Mouse (Mus musculus): Measurements from ENCODE around the gene Eps8. TPM values are rescaled to one million over a fixed set of nuclear protein-coding genes. Genes with fewer than 3 reads are reported as not detected.
"Not testable (repeated sequence)": the region's sequence is repeated elsewhere in the genome, so short reads cannot be mapped to it uniquely, and the experiment has no call there.

Eps8 gene
- polyA plus RNA-seq, 1 experiment from 2014 or later = 27.5 TPM

DNA sequence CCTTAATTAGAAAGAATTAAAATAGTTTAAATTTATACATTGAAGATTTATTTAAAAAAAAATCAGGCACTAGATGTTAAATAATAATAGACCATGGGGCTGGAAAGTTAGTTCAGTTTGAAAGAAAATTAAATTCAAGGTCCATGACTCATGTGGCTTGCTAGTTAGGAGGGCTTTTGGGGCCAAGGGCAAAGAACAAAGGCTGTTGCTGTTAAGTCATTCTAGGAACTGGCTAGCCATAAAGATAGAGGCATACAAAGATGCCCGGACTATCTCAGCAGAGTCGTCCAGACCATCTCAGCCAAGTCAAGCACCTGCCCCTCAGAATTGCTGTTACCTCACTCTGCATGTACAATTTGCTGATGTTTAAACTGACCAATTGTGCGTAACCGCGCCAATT lies 179.0 kb downstream of the Eps8 start:
- H3K9me3 ChIP-seq; H3K4me3 ChIP-seq; H3K36me3 ChIP-seq; ATAC-seq (ENCODE audit: low FRiP score, low read depth); H3K27me3 ChIP-seq; H3K4me2 ChIP-seq; H3K27ac ChIP-seq (replicated peaks); H3K9ac ChIP-seq: not testable (repeated sequence)
- peaks cover 12% of the 10 kb centered on the region; the same call in 1 of the 2 replicates for H3K4me1 ChIP-seq (replicated peaks)
- 94% methylated on average over 5 of the region's 5 CpGs for WGBS

DNA sequence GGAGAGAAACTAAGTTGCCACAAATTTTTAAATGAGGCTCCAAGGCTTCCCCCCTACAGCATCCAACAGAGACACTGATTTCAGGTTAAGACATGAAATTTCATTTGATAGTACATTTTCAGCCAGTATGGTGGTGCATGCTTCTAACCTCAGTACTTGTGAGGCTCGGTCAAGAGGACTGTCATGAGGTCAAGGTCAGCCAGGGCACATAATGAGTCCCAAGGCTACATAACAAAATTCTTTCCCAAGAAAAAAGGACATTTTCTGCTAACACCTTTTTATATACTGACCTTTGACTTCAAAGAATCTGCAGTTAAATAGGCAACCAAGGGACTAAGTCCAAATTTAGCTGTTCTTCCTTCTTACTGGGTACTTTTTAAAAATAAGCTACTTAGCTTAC lies 181.2 kb downstream of the Eps8 start:
- WGBS = 76% methylated on average over 1 of the region's 1 CpGs

DNA sequence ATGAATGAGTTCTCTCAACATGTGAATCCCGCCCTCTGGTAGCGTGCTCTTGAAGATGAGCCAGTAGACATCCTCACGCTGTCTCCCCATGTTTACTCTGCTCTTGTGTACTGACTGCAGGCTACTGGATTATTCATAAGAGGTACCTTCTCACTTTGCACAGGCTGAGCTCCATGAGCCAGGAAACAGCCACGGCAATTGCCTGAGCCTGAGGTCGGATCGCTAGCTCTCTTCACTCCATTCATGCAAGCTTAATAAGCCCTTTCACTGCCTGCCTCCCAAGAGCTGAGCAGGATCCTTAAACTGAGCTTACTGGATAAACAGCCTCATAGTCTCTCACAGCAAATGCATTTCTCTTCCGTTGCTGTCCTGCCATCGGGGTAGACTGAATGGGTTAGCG lies 182.5 kb downstream of the Eps8 start:
- peak overlapping the region; percentile 62 for H3K27ac ChIP-seq (replicated peaks)
- 42% methylated on average over 9 of the region's 9 CpGs for WGBS
- peaks cover 3% of the 10 kb centered on the region for H3K36me3 ChIP-seq
- no peak overlapping the region for H3K4me2 ChIP-seq
- no peak overlapping the region for H3K9ac ChIP-seq
- no peaks in the 10 kb centered on the region for H3K9me3 ChIP-seq
- H3K4me3 ChIP-seq = no peak overlapping the region
- peaks cover 12% of the 10 kb centered on the region; the same call in 1 of the 2 replicates for H3K4me1 ChIP-seq (replicated peaks)
- ATAC-seq (ENCODE audit: low FRiP score, low read depth) = peak; percentile 60; the same call in 1 of the 2 replicates
- no peaks in the 10 kb centered on the region for H3K27me3 ChIP-seq

More for the DNA sequence above, 181.2 kb downstream of the Eps8 start:
- Histone ChIP-seq H3K27me3 (no peaks in the 10 kb centered on the region), H3K9ac (no peak overlapping the region), H3K4me3 (no peak overlapping the region), H3K27ac (replicated peaks) (no peak overlapping the region), H3K4me2 (no peak overlapping the region), H3K9me3 (no peaks in the 10 kb centered on the region), H3K4me1 (replicated peaks) (peaks cover 12% of the 10 kb centered on the region; the same call in 1 of the 2 replicates), H3K36me3 (peaks cover 3% of the 10 kb centered on the region)
- no peak for ATAC-seq (ENCODE audit: low FRiP score, low read depth)

DNA sequence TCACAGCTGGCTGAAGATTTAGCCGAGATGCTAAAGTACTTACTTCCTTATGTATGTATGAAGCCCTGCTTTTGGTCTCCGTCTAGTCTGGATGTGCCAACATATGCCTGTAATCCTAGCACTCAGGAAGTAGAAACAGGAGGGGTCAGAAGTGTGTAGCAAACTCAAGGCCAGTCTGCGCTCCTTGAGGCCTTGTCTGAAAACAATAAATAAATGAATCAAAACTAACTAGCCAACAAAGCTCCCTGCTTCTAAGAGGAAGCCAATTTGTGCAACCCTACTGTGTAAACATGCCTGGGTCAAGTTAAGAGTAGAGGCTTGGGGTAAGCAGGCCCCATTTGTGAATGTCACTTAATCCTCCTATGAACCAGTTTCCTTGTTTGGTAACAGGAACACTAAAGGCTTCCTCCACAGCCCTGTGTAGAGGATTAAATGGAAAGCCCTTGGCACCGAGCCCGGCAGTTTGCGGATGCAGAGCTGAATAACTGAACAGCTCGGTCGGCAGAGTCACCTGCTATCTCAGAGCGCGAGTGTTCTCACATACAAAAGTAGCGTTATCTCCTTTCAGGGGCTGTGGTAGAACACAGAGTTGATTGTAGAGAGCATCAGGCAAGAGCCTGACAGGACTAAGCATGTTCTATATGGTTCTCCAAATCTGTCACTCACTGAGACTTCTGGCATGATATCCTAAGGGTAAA lies 183.6 kb downstream of the Eps8 start:
- Histone ChIP-seq H3K36me3 (no peaks in the 10 kb centered on the region; the same call in 1 of the 2 replicates), H3K4me1 (replicated peaks) (peaks cover 12% of the 10 kb centered on the region; the same call in 1 of the 2 replicates), H3K4me3 (no peak overlapping the region), H3K4me2 (no peak overlapping the region), H3K27me3 (no peaks in the 10 kb centered on the region), H3K9me3 (no peaks in the 10 kb centered on the region), H3K27ac (replicated peaks) (peak overlapping the region; percentile 62), H3K9ac (no peak overlapping the region)
- ATAC-seq (ENCODE audit: low FRiP score, low read depth) = peak; percentile 73
- WGBS = 43% methylated on average over 11 of the region's 11 CpGs

DNA sequence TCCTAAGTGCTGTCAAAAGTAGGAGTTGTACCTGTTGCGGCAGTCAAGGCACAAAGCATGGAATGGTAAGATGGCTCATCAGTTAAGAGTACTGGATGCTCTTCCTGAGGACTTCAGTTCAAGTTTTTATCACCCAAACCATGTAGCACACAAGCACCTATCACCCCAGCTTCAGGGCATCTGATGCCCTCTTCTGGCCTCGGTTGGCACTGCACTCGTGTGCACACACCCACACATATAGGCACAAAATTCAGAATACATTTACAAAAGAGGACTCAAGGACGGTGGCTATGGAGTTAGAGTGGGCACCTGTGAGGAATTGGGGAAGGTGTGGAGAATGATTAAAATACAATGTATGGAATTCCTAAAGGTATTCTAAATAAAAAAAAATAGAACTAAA lies 185.1 kb downstream of the Eps8 start:
- Histone ChIP-seq H3K4me1 (replicated peaks) (peaks cover 19% of the 10 kb centered on the region; the same call in 1 of the 2 replicates), H3K9me3 (no peaks in the 10 kb centered on the region), H3K36me3 (no peaks in the 10 kb centered on the region), H3K27me3 (no peaks in the 10 kb centered on the region), H3K4me3 (no peak overlapping the region), H3K4me2 (no peak overlapping the region), H3K9ac (no peak overlapping the region), H3K27ac (replicated peaks) (no peak overlapping the region)
- 96% methylated on average over 4 of the region's 4 CpGs for WGBS
- no peak for ATAC-seq (ENCODE audit: low FRiP score, low read depth)

DNA sequence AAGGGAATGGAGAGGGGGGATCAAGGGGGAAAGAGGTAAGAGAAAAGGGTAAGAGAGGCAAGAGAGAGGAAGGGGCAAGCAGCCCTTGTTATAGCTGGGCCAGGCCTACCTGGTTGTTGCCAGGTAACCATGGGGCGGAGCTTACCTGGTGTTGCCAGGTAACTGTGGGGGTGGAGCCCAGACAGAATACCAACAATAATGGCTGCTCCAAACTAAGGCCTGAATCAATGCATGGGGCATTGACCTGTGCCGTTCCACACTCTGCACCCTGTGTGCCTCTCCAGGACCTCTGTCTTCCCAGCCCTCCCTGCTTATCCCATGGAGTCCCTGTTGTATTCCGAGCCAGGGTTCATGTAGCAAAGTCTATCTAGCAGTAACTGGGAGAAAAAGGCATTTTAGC lies 187.0 kb downstream of the Eps8 start:
- no peaks in the 10 kb centered on the region; the same call in 1 of the 2 replicates for H3K36me3 ChIP-seq
- no peak overlapping the region for H3K4me3 ChIP-seq
- H3K9me3 ChIP-seq = no peaks in the 10 kb centered on the region
- WGBS = 87% methylated on average over 3 of the region's 3 CpGs
- H3K9ac ChIP-seq = no peak overlapping the region
- no peak for ATAC-seq (ENCODE audit: low FRiP score, low read depth)
- no peak overlapping the region for H3K27ac ChIP-seq (replicated peaks)
- H3K4me2 ChIP-seq = no peak overlapping the region
- peaks cover 22% of the 10 kb centered on the region; the same call in 1 of the 2 replicates for H3K4me1 ChIP-seq (replicated peaks)
- no peaks in the 10 kb centered on the region for H3K27me3 ChIP-seq

DNA sequence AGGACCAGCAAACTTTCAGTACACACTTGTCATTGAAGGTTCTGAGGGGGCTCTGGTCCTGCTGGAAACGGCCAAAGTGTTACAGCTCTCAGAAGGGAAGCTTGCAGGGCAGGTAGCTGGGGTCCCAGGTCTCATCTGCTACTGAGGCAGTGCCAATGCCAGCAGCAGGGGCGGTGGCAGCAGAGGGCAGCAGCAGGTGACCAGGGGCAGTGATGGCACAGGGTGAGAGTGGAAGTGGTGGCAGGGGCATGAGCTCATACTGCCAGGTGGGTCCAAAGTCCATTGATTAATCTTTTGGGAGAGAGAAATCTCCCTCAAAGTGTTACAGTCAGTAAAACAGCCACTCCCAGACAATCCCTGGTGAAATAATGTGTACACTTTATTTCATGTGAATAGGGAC lies 188.4 kb downstream of the Eps8 start:
- ATAC-seq (ENCODE audit: low FRiP score, low read depth) = no peak
- 79% methylated on average over 2 of the region's 2 CpGs for WGBS
- Histone ChIP-seq H3K4me3 (no peak overlapping the region), H3K9me3 (no peaks in the 10 kb centered on the region), H3K27ac (replicated peaks) (no peak overlapping the region), H3K36me3 (peaks cover 3% of the 10 kb centered on the region), H3K4me2 (no peak overlapping the region), H3K4me1 (replicated peaks) (peaks cover 14% of the 10 kb centered on the region; the same call in 1 of the 2 replicates), H3K27me3 (no peaks in the 10 kb centered on the region), H3K9ac (no peak overlapping the region)

DNA sequence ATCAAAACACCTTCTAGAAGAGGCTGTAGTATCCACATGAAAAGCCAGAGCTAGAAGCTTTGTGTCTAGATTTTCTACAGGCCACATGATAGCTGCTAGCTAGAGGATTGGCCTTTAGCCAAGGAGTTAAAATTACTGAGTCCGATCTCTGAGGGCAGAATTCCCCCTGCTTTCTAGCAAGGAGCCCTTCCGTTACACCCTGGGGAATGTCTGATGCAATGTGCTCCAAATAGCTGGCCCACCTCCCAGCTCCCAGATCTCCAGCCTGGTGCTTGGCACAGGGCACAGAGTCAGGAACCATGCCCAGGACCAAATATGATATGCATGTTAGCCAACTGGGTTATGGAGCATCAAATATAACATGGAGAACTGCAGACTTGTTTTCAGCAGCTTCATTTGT lies 189.4 kb downstream of the Eps8 start:
- Histone ChIP-seq H3K9me3 (no peaks in the 10 kb centered on the region), H3K27ac (replicated peaks) (no peak overlapping the region; the same call in 1 of the 2 replicates), H3K4me2 (no peak overlapping the region), H3K4me1 (replicated peaks) (peaks cover 10% of the 10 kb centered on the region; the same call in 1 of the 2 replicates), H3K9ac (no peak overlapping the region), H3K4me3 (no peak overlapping the region), H3K27me3 (no peaks in the 10 kb centered on the region), H3K36me3 (peaks cover 3% of the 10 kb centered on the region)
- peak; percentile 52 for ATAC-seq (ENCODE audit: low FRiP score, low read depth)
- WGBS = 25% methylated on average over 2 of the region's 2 CpGs

DNA sequence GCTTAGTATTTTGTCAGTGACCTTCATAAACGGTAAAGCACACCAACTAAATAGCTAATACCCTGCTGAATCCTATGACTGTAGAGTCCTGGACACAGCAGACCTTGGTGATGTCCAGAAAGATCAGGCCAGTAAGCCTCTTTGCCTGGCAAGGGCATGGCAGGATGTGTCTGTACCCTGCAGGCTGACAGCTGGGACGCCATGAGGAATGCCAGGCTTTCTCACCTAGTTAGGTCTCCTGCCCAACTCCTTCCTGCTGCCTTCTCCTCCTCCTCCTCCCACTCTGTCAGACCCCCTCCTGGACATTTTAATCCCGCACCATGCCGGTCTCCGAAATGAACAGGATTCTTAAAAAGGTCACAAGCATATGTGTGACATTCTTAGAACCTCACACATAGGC lies 190.9 kb downstream of the Eps8 start:
- 92% methylated on average over 5 of the region's 5 CpGs for WGBS
- Histone ChIP-seq H3K27me3 (no peaks in the 10 kb centered on the region), H3K9me3 (no peaks in the 10 kb centered on the region), H3K4me1 (replicated peaks) (peaks cover 10% of the 10 kb centered on the region; the same call in 1 of the 2 replicates), H3K27ac (replicated peaks) (no peak overlapping the region), H3K36me3 (peaks cover 3% of the 10 kb centered on the region), H3K9ac (no peak overlapping the region), H3K4me2 (no peak overlapping the region), H3K4me3 (no peak overlapping the region)
- no peak for ATAC-seq (ENCODE audit: low FRiP score, low read depth)

DNA sequence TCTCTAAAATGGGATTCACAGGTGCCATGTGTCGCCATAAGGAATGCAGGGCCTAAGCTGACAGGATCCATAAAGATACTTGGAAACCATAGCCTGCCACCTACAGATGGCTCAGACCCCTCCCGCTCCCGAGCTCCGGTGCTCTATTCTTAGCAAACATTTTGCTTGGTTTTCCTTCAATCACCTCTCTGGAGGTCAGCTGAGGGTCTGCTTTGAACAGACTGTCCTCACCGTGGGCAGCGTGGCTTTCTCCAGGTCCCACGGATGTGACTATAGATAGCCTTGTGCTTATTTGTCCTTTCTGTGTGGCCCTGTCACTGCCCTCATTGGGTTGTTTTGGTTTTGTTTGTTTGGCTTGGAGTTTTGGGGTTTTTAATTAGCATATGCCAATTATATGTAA lies 196.5 kb downstream of the Eps8 start:
- Histone ChIP-seq H3K9ac (no peak overlapping the region), H3K27me3 (no peaks in the 10 kb centered on the region), H3K27ac (replicated peaks) (no peak overlapping the region), H3K4me3 (no peak overlapping the region), H3K36me3 (peaks cover 3% of the 10 kb centered on the region), H3K9me3 (no peaks in the 10 kb centered on the region), H3K4me1 (replicated peaks) (0 out of 2 replicates have a peak, but pooled peaks cover 3% of the 10 kb centered on the region), H3K4me2 (no peak overlapping the region)
- WGBS = 85% methylated on average over 7 of the region's 7 CpGs
- ATAC-seq (ENCODE audit: low FRiP score, low read depth) = no peak

DNA sequence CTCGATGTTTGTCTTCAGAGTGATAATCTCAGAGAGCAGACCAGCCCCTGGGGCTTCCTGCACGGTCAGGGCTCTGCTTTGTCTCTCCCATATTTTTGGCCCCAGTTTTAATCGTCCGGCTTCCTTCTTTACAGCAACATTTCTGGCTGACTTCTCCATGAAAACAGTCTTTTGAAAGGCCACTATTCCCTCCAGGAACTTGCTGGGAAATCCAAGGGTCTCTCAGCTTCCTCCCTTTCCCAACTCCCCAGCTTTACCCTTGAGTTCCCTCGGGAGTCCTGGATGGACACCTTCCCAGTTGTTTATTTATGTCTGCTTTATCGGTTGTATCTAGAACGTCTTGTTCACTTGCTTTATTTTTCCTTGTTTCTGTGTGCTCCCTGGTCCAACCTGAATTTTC lies 197.5 kb downstream of the Eps8 start:
- Histone ChIP-seq H3K4me1 (replicated peaks) (0 out of 2 replicates have a peak, but pooled peaks cover 3% of the 10 kb centered on the region), H3K27me3 (no peaks in the 10 kb centered on the region), H3K4me3 (no peak overlapping the region), H3K27ac (replicated peaks) (no peak overlapping the region), H3K9ac (no peak overlapping the region), H3K36me3 (peaks cover under 1% of the 10 kb centered on the region; the same call in 1 of the 2 replicates), H3K9me3 (no peaks in the 10 kb centered on the region), H3K4me2 (no peak overlapping the region)
- WGBS = 64% methylated on average over 7 of the region's 7 CpGs
- no peak for ATAC-seq (ENCODE audit: low FRiP score, low read depth)

DNA sequence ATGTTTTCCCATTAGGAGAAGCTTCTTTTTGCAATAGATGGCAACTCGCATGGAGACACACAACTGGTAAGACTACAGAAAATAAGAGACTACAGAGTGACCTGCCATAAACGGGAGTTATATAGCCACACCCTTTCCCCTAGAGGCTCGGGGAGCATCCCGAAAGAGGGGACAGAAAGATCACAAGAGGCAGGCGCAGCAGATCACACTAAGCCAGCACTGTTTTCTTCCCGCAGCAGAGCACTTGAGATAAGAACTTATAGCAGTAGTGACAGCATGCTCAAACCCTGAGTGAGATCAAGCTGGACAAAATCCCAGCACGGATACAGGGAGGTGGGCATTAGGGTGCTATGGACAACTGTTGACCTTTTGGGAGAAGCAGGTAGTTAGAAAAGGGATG lies 198.6 kb downstream of the Eps8 start:
- Histone ChIP-seq H3K4me2 (no peak overlapping the region), H3K4me1 (replicated peaks) (0 out of 2 replicates have a peak, but pooled peaks cover 3% of the 10 kb centered on the region), H3K27ac (replicated peaks) (no peak overlapping the region), H3K9ac (no peak overlapping the region), H3K4me3 (no peak overlapping the region), H3K36me3 (no peaks in the 10 kb centered on the region), H3K9me3 (no peaks in the 10 kb centered on the region), H3K27me3 (no peaks in the 10 kb centered on the region)
- 78% methylated on average over 7 of the region's 7 CpGs for WGBS
- peak; percentile 59; the same call in 1 of the 2 replicates for ATAC-seq (ENCODE audit: low FRiP score, low read depth)

All from hindbrain, embryonic 15.5 days (tissue).